Mouse (Mus musculus) heart, postnatal 25 days (tissue): ENCODE data around the gene Mus81. TPM values are rescaled to one million over a fixed set of nuclear protein-coding genes. Genes with fewer than 3 reads are reported as not detected.

Experiments used
- DNase-seq: peaks from one replicate; pipeline ENCODE4 v3.0.0; 2022; ENCODE audit warnings: low spot score
- intact Hi-C: fragments of 180-260 bp; cut with DNase I; formaldehyde crosslinking; loops from one replicate; pipeline ENCODE4 v1.15.1; 2025
- total RNA-seq, 2 experiments: library from RNA; stranded (reverse); gene quantifications; 2 replicates each; pipeline ENCODE4 v1.2.3; 2021

Gene Mus81
- total RNA-seq, 2 experiments from 2014 or later, result 21.0 to 21.5 TPM

DNA sequence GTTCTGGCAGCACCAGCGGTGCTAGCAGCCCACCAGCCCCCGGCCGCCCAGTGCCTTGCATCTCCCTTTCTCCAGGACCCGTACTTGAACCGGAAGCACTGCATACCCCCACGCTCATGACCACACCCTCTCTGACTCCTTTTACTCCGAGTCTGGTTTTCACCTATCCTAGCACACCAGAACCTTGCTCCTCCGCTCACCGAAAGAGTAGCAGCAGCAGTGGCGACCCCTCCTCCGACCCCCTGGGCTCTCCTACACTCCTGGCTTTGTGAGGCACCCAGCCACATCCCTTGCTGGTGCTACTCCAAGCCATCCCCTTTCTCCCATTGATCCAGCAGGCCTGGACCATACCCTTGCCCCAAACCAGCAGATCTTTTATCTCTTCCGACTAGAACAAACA lies 33.2 kb downstream of the Mus81 start:
- intact Hi-C loops, result no loop called here
- no peak for DNase-seq

DNA sequence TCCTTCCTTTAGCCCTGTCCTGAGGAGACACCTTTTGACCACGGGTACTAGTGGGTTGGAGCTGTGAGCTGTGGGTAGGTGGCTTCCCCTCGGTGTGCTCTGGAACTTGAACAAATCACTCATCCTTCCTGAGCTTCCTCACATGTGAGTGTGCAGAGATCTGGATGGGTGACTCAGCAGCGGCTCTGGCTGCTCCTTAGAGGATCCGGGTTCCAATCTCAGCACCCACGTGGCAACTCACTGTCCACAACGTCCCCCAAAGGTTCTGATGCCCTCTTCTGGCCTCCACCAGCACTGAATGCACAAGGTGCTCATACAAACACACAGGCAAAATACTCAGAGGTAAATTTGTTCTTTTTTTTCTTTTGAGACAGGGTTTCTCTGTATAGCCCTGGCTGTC lies 36.4 kb downstream of the Mus81 start:
- no peak for DNase-seq
- intact Hi-C loops, result no loop called here

GRCm38 (mm10) chr19:5449673-5450072 lies 38.5 kb downstream of the Mus81 start:
- intact Hi-C loops, result no loop called here
- DNase-seq, result no peak

GRCm38 (mm10) chr19:5448354-5449150 lies 39.6 kb downstream of the Mus81 start:
- DNase-seq, result no peak

DNA sequence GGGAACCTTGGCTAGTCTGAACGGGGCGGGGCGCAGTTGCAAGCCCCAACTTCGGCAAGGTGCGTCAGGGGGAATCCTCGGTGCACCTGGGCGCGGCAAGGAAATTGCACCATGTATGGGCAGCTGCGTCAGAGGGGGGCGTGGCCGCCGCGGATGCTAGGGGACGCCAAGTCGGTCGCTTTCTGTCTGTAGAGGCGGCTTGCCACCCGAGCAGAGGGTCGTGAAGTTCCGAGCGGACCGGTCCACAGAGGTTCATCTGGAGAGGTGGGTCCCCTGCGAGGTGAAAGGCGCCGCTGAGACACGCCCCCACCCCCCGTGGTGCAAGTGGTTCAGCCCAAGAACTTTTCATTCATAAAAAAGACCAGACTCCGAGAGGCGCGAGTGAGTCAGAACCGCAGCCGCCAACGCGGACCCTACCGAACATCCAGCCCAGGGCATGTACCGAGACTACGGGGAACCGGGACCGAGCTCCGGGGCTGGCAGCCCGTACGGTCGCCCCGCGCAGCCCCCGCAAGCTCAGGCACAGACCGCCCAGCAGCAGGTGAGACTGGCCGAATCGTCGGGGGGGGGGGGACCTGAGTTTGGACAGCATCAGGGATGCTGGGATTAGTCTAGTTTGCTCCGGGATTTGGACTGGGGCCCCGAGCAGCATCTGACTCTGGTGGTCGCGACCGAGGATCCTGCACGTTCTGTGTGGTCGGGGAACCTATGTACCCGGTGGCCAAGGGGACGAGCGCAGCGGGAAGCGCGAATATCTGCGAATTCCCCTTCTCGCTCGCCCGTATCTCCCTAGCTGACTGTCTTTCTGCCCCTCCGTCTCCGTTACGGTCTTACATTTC lies 40.5 kb downstream of the Mus81 start, which contains the start of gene Fosl1:
Fosl1 (plus strand) TSS at position 33 of the 839 bp plus-strand sequence.
- no peak for DNase-seq
- intact Hi-C loops, result no loop called here

More at GRCm38 (mm10) chr19:5448354-5449150, 39.6 kb downstream of the Mus81 start:
- intact Hi-C loops, result no loop called here

- intact Hi-C loops, result no loop called here
- no peak for DNase-seq
These were observed 42.5 kb downstream of the Mus81 start for GRCm38 (mm10) chr19:5445747-5446146.

- intact Hi-C loops, result no loop called here
- DNase-seq, result no peak
These were observed 43.2 kb downstream of the Mus81 start for GRCm38 (mm10) chr19:5444954-5445353.

- intact Hi-C loops, result no loop called here
- DNase-seq, result no peak
These were observed 43.8 kb downstream of the Mus81 start for GRCm38 (mm10) chr19:5444371-5444908.

- no peak for DNase-seq
- intact Hi-C loops, result loop anchor here (1.0 kb wide), 1 partner anchor 53 kb away; no protein-coding TSS in a partner anchor
These were observed 54.3 kb downstream of the Mus81 start for GRCm38 (mm10) chr19:5433951-5434350.

GRCm38 (mm10) chr19:5432992-5433852 lies 55.0 kb downstream of the Mus81 start:
- intact Hi-C loops, result loop anchor here (1.0 kb wide), 1 partner anchor 54 kb away; no protein-coding TSS in a partner anchor
- no peak for DNase-seq

Other genes starting within 250 kb of the Mus81 start
- gene Pacs1, start 215.3 kb downstream of the Mus81 start, total RNA-seq, result 10 to 100 TPM; 21.1 TPM
- gene Sf3b2, start 192.9 kb downstream of the Mus81 start, total RNA-seq, result 100 to 1,000 TPM; 110 to 115 TPM
- gene Gal3st3, start 190.1 kb downstream of the Mus81 start, total RNA-seq, result 10 to 100 TPM; 24.5 to 25.7 TPM
- not detected for gene Catsper1, start 152.7 kb downstream of the Mus81 start, total RNA-seq
- gene Cst6, start 138.8 kb downstream of the Mus81 start, total RNA-seq, result 1 to 10 TPM; 7.4 to 9.6 TPM
- gene Eif1ad, start 121.7 kb downstream of the Mus81 start, total RNA-seq, result 10 to 100 TPM; 17.6 to 19.4 TPM
- 100 to 1,000 TPM; 122 to 132 TPM for gene Banf1, start 121.2 kb downstream of the Mus81 start, total RNA-seq
- 10 to 100 TPM; 45.3 to 58.7 TPM for gene Sart1, start 99.7 kb downstream of the Mus81 start, total RNA-seq
- gene Tsga10ip, start 85.9 kb downstream of the Mus81 start, total RNA-seq, result under 1 TPM; 0.28 to 0.88 TPM
- gene Drap1, start 63.4 kb downstream of the Mus81 start, total RNA-seq, result 100 to 1,000 TPM; 289 to 292 TPM
- gene AI837181, start 63.3 kb downstream of the Mus81 start, total RNA-seq, result 10 to 100 TPM; 34.9 to 36.2 TPM
- gene Fosl1, start 40.9 kb downstream of the Mus81 start, total RNA-seq, result not detected
- gene Ccdc85b, start 30.5 kb downstream of the Mus81 start, total RNA-seq, result 10 to 100 TPM in 1 of 2 experiments, 1 to 10 TPM in 1; 7.8 to 11.9 TPM
- gene Fibp, start 27.8 kb downstream of the Mus81 start, total RNA-seq, result 10 to 100 TPM; 45.5 to 51.0 TPM
- under 1 TPM in 1 of 2 experiments, not detected in 1; 0.45 TPM for gene Ctsw, start 19.9 kb downstream of the Mus81 start, total RNA-seq
- 10 to 100 TPM in 1 of 2 experiments, 1 to 10 TPM in 1; 9.9 to 10.3 TPM for gene Efemp2, start 14.4 kb downstream of the Mus81 start, total RNA-seq
- gene Cfl1, start 2.1 kb upstream of the Mus81 start, total RNA-seq, result 100 to 1,000 TPM; 209 to 212 TPM
- gene 1700020D05Rik, start 15.4 kb upstream of the Mus81 start, total RNA-seq, result 1 to 10 TPM in 1 of 2 experiments, under 1 TPM in 1; 0.78 to 1.0 TPM
- gene Snx32, start 22.1 kb upstream of the Mus81 start, total RNA-seq, result 1 to 10 TPM; 6.2 to 8.1 TPM
- gene Ovol1, start 72.2 kb upstream of the Mus81 start, total RNA-seq, result not detected
- 1 to 10 TPM; 3.0 to 3.2 TPM for gene Ap5b1, start 79.6 kb upstream of the Mus81 start, total RNA-seq
- gene Rnaseh2c, start 113.5 kb upstream of the Mus81 start, total RNA-seq, result 10 to 100 TPM; 43.7 to 49.7 TPM
- gene Kat5, start 121.8 kb upstream of the Mus81 start, total RNA-seq, result 10 to 100 TPM; 24.8 to 26.5 TPM
- 10 to 100 TPM; 22.7 to 29.9 TPM for gene Rela, start 149.1 kb upstream of the Mus81 start, total RNA-seq
- 10 to 100 TPM; 23.3 to 31.3 TPM for gene Sipa1, start 175.3 kb upstream of the Mus81 start, total RNA-seq
- gene Map3k11, start 200.3 kb upstream of the Mus81 start, total RNA-seq, result 10 to 100 TPM; 24.0 to 30.4 TPM
- 10 to 100 TPM; 17.8 to 18.0 TPM for gene Pcnx3, start 200.5 kb upstream of the Mus81 start, total RNA-seq
- gene Kcnk7, start 216.0 kb upstream of the Mus81 start, total RNA-seq, result not detected
- 100 to 1,000 TPM; 140 to 149 TPM for gene Ehbp1l1, start 237.9 kb upstream of the Mus81 start, total RNA-seq
- gene Fam89b, start 241.3 kb upstream of the Mus81 start, total RNA-seq, result 10 to 100 TPM; 29.5 to 31.5 TPM